Mouse (Mus musculus): Measurements from ENCODE around the gene Ttc9b.
A peak's percentile ranks its signal among the peaks of the same experiment; 100 is the strongest.

Gene Ttc9b

DNA sequence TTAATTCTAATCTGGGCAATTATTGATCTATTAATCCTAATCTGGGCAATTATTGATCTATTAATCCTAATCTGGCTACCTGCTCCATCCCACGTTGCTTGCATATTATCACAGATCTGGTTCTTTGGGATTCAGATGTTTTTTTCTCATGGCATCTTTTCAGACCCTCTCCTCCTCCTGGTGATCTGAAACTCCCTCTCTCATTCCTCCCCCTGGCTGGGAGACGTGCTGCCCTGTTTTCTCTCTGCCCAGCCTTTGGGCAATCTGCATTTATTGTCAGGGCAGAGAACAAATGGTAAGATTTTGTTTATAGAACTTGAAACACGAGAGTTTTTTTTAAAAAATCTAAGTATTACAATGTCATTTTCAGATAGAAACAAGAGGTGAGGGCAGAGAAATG is 34.1 kb downstream of the Ttc9b start:
- DNase-seq (ENCODE audit: low spot score), result no peak

DNA sequence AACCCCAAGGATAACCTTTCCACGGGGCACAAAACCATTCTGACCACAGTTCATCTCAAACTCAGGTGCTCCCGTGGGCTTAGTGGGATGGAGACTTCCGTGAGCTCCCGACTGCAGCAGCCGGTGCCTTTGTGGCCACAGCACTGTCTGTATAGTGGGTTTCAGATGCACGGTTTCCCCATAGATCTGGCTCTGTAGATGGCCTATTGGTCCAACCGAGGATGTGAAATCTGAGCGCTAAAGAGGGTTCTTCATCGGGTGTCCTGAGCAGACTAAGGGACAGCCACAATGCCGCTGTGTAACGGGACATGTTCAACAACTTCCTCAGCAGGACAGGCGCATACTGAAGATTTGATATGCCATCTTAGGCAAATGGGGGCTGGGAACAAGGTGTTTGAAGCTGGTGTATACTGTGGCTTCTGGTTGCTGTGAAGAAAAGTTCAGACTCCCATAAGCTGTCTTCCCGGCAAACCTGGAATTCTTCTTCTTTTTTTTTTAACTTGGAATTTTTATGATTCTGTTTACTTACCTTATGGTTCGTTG is 34.6 kb downstream of the Ttc9b start:
- no peak for DNase-seq (ENCODE audit: low spot score)

DNA sequence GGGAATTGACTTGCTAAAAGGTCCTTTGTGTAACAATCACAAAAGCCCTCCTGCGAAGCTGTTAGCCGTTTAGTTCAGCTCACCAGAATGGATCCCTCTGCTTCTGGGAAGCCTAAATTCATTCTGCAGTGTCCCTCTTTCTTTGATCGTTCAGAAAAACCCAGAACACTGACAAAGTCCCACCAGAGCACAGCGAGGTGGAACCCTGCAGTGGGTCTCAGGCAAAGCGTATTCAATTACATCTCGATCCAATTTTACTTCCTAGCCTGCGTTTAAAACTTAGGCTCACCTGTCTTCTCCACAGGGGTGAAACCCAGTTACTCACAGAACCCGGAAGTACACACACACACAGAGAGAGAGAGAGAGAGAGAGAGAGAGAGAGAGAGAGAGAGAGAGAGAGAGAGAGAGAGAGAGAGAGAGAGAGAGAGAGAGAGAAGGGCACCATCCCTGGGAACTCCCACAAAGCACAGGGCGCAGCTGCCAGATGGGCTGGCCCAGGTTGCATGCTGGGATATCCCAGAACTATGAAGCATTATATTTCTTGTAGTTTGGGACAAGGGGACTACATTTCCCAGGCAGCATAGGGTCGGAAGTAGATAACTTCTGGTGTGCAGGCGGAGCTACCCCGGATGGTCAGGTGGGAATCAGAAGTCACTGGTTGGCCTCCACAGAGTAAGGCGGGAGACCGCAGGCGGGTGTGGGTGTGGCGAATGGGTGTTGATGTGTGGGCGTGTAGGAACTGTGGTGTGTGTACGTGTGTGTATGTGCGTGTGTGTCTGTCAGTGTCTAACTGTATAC is 35.3 kb downstream of the Ttc9b start, which contains the start of gene Zfp607b:
TSS of gene Zfp607b (plus strand) at position 526 of the 798 bp plus-strand sequence.
- DNase-seq (ENCODE audit: low spot score), result peak; percentile 46

DNA sequence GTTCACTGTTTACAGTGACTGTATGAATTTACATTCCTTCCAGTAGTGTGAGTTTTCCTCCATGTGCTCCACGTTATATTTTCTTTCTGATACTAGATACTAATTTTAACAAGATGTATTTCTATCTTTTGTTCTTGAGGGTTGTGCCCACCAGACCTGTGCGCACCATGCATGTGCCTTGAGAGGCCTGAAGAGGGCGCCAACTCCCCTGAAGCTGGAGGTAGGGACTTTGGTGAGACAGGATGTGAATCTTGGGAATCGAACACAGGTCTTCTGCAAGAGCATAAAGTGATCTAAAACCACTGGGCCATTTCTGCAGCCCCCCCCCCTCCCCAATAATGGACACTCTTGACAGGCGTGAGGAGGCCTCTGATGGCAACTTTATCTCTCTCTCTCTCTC is 37.4 kb downstream of the Ttc9b start:
- DNase-seq (ENCODE audit: low spot score), result no peak

DNA sequence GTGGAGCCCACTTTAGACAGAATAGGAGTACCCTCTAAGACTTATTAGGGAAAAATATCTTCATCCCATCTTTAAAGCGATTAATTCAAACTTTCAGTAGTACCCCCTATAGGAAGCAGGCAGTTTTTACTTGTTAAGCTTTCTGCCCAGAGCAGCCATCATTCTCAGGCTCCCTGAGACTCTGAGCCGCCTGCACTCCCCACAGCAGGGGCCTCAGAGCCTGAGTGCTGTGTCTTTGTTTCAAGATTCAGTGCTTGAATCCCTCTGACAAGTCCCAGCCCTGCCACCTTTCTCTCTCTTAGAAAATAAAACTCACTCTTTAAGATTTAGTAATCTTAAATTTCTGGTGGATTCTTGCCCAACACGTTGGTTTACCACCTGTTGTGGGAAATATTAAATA is 43.0 kb downstream of the Ttc9b start:
- DNase-seq (ENCODE audit: low spot score), result no peak

All from urinary bladder, postnatal 10 days (tissue).